Mouse (Mus musculus) hindbrain, embryonic 10.5 days (tissue): Measurements from ENCODE around the gene Tbc1d5. TPM values are rescaled to one million over a fixed set of nuclear protein-coding genes. Genes with fewer than 3 reads are reported as not detected.
A peak's percentile ranks its signal among the peaks of the same experiment; 100 is the strongest.

Experiments
- DNase-seq: peaks from one replicate; pipeline ENCODE4 v3.0.0-alpha.2; 2017; ENCODE audit warnings: low spot score
- H3K27ac ChIP-seq: fragments of 300-500 bp; sonication (generic); 2 replicates; pipeline ENCODE4 v1.5.1; 2016; ENCODE audit warnings: mild to moderate bottlenecking, moderate library complexity
- H3K27me3 ChIP-seq: fragments of 300-500 bp; sonication (generic); 2 replicates; pipeline ENCODE4 v1.6.1; 2016; ENCODE audit warnings: mild to moderate bottlenecking; ENCODE audit not compliant: poor library complexity, insufficient read depth, severe bottlenecking
- H3K36me3 ChIP-seq: fragments of 300-500 bp; sonication (generic); 2 replicates; pipeline ENCODE4 v1.6.1; 2016; ENCODE audit warnings: mild to moderate bottlenecking, moderate library complexity
- H3K4me1 ChIP-seq: fragments of 300-500 bp; sonication (generic); replicated peaks from 2 replicates; pipeline ENCODE4 v1.6.1; 2016; ENCODE audit warnings: mild to moderate bottlenecking
- H3K4me3 ChIP-seq: fragments of 300-500 bp; sonication (generic); 2 replicates; pipeline ENCODE4 v1.5.1; 2016; ENCODE audit warnings: mild to moderate bottlenecking, moderate library complexity
- H3K9me3 ChIP-seq: fragments of 300-500 bp; sonication (generic); 2 replicates; pipeline ENCODE4 v1.6.1; 2016; ENCODE audit warnings: mild to moderate bottlenecking, moderate library complexity
- WGBS: fragments of 180-500 bp; shearing (Covaris S2); methylation state at CpG from one replicate; pipeline ENCODE4 v1.1.7; 2016; 5-methylcytosine and 5-hydroxymethylcytosine counted together
- polyA plus RNA-seq: library from polyadenylated mRNA; unstranded; fragments of >200 nt; fragmentation: Nextera tagmentation; extraction: Ambion mirVana; gene quantifications from 2 replicates; pipeline ENCODE4 v1.2.1, GENCODE M21; 2016

The Tbc1d5 gene
- polyA plus RNA-seq, 1 experiment from 2014 or later: 9.3 TPM

DNA sequence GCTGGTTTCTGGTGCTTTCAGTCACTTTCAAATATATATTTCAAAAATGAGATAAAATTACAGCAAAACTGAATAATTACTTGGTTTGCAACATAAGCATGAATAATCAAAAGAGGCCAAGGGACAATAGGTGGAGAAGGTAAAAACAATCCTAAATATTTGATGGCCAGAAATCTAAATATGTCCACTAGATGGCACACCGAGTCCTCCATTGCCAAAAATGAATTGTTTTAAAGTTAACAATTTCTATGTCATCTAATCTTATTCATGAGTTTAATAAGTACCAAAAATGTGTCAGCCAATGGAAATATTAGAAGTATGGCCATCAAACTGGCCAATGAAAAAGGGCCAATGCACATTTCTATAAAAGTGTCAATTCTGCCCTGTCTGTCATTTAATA lies 365.1 kb downstream of the Tbc1d5 start:
- no peaks in the 10 kb centered on the region for H3K36me3 ChIP-seq
- no peak overlapping the region for H3K27ac ChIP-seq
- H3K27me3 ChIP-seq: no peaks in the 10 kb centered on the region
- no peaks in the 10 kb centered on the region for H3K4me1 ChIP-seq
- 69% methylated on average over 1 of the region's 1 CpGs for WGBS
- DNase-seq: no peak
- no peak overlapping the region for H3K4me3 ChIP-seq
- H3K9me3 ChIP-seq: no peaks in the 10 kb centered on the region

DNA sequence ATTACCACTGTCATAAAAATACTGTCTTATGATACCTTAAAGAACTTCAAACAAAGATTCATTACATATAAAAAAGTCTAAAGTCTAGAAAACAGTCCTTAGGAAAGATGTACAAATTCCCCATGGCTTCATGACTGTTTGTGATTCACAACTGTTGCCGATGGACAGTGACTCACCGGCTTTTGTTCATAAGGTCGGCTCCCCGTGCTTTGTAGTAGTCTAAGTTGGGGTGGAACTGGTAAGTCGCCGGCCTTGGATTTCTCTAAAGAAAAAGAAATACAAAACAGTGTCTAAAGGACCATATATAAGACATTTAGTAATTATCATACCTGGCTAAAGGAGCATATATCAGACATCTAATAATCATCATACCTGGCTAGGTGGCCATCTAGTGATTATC lies 365.6 kb downstream of the Tbc1d5 start:
- Histone ChIP-seq H3K4me3 (no peak overlapping the region), H3K27me3 (no peaks in the 10 kb centered on the region), H3K36me3 (no peaks in the 10 kb centered on the region), H3K4me1 (no peaks in the 10 kb centered on the region), H3K9me3 (no peaks in the 10 kb centered on the region), H3K27ac (no peak overlapping the region)
- WGBS: 90% methylated on average over 6 of the region's 6 CpGs
- DNase-seq: no peak

DNA sequence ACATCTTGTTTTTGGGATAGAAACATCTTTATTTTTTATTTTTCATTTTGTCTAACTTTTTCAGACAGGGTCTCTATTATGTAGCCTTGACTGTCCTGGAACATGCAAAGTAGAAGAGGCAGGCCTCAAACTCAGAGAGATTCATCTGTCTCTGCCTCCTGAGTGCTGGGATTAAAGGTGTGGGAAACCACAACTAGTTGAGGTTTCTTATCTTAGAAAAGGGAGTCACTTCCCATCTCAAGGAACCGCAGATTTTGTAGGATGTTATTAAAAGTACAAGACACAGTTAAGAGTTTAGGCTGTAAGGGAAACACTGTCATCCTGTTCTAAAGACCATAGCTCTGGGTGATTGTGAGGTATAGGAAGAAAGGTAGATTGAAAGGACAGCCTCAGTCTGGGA lies 373.5 kb downstream of the Tbc1d5 start:
- WGBS: 90% methylated on average over 1 of the region's 1 CpGs
- H3K27me3 ChIP-seq: no peaks in the 10 kb centered on the region
- H3K9me3 ChIP-seq: no peaks in the 10 kb centered on the region
- H3K27ac ChIP-seq: no peak overlapping the region
- no peaks in the 10 kb centered on the region for H3K4me1 ChIP-seq
- no peak for DNase-seq
- H3K4me3 ChIP-seq: no peak overlapping the region
- no peaks in the 10 kb centered on the region for H3K36me3 ChIP-seq

DNA sequence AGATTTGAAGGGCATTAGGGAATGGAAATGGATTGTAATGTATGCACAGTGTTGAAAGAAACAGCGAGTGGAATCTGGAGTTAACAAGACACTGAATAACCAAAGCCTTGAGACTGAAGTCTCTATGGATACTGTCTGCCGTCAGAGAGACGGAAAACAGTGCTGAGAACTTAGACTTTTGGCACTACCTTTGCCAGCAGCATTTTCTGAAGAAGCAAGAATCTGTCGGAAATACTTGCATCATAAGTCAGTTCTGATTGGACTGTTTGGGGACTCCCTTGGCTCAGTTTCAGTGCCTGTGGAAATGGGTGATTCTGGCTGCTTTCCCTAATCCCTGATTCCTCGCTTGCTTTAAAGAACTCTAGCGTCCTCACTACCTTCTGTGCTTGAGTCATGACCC lies 375.9 kb downstream of the Tbc1d5 start:
- no peaks in the 10 kb centered on the region for H3K27me3 ChIP-seq

DNA sequence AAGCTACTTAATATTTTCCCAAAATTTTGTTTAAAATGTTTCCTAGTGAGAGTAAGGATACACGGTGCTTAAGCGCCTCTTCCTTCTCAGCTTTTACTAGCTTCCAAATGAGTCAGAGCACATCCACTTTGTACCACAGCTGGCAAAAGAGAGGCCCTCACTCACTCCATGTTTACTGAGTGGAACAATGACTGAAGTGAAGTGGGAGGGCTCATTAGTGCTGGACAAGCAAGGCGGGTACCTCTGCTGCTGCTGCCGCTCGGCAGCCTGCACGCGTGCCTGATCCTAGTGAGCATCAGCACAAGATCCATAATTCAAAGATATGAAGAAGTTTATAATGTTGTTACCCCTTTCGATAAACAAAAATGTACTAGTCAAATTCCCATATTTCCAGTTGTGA lies 376.8 kb downstream of the Tbc1d5 start:
- Histone ChIP-seq H3K36me3 (no peaks in the 10 kb centered on the region), H3K9me3 (no peaks in the 10 kb centered on the region), H3K27me3 (no peaks in the 10 kb centered on the region), H3K27ac (no peak overlapping the region), H3K4me3 (no peak overlapping the region), H3K4me1 (no peaks in the 10 kb centered on the region)
- DNase-seq: no peak
- WGBS: 84% methylated on average over 8 of the region's 8 CpGs

More for the DNA sequence above, 375.9 kb downstream of the Tbc1d5 start:
- no peak for DNase-seq
- Histone ChIP-seq H3K4me1 (no peaks in the 10 kb centered on the region), H3K36me3 (no peaks in the 10 kb centered on the region), H3K4me3 (no peak overlapping the region), H3K27ac (no peak overlapping the region), H3K9me3 (no peaks in the 10 kb centered on the region)
- 83% methylated on average over 6 of the region's 6 CpGs for WGBS

DNA sequence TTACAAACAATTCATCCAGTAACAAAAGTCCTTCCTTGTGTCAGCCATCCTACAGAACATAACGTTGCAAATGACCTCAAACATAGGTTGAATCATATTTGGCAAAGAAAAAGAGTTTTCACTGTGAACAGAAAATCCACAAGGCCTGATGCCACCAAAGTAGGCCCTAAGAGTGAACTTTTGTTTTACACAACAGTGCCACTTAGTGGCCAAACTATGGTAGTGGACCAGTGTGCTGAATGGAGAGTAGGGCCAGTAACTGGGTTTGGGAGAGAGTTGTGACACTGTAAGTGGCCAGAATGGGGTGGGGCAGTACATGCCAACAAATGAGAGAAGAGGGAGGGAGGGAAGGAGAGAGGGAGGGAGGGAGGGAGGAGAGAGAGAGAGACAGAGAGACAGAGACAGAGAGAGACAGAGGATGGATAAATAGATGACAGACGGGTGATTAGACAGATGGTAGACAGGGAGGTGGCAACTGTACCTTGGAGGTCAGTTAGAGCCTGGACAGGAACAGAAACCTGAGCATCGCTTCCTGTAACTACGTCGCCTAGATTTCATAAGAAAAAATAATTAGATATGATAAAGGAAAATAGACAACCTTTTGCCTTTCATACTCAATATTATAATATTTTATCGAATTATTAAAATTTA lies 383.6 kb downstream of the Tbc1d5 start:
- H3K27me3 ChIP-seq: no peaks in the 10 kb centered on the region
- H3K4me3 ChIP-seq: no peak overlapping the region
- peak; percentile 58 for DNase-seq
- H3K4me1 ChIP-seq: no peaks in the 10 kb centered on the region
- no peaks in the 10 kb centered on the region for H3K36me3 ChIP-seq
- no peak overlapping the region for H3K27ac ChIP-seq
- WGBS: 71% methylated on average over 6 of the region's 6 CpGs
- H3K9me3 ChIP-seq: no peaks in the 10 kb centered on the region

DNA sequence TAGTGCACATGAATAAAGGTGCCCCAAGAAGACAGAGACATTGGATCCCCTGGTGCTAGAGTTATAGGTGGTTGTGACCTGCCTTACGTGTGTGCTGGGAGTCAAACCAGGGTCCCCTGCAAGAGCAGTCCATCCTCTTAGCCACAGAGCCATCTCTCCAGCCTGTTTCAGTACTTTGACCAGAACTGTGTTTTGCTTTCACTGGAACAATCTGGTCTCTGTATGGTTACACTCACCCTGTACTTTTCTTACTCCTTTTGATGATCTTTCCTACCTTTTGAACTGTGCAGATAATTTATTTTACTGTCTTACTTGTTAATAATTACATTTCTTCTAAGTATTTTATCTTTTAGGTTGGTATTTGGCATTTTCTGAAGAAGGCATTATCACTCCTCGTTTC lies 387.5 kb downstream of the Tbc1d5 start:
- Histone ChIP-seq H3K27ac (no peak overlapping the region), H3K4me3 (no peak overlapping the region), H3K4me1 (no peaks in the 10 kb centered on the region), H3K36me3 (no peaks in the 10 kb centered on the region), H3K9me3 (no peaks in the 10 kb centered on the region), H3K27me3 (no peaks in the 10 kb centered on the region)
- no peak for DNase-seq
- 86% methylated on average over 2 of the region's 2 CpGs for WGBS

DNA sequence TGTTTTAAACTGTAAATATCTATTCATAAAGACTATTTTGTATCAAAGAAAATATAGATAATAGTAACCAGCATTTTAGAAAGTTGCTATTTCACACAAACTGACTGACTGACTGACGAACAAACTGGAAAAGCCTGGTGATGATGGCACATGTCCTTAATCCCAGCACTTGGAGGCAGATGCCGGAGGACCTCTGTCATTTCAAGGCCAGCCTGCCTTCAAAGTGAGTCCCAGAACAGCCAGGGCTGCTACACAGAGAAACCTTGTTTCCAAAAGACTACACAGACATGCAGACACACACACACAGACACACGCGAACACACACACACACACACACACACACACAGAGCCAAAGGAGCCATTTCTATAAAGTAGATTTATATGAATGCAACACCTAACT lies 390.3 kb downstream of the Tbc1d5 start:
- DNase-seq: no peak
- Histone ChIP-seq H3K9me3 (no peaks in the 10 kb centered on the region), H3K36me3 (no peaks in the 10 kb centered on the region), H3K4me3 (no peak overlapping the region), H3K27me3 (no peaks in the 10 kb centered on the region), H3K4me1 (no peaks in the 10 kb centered on the region), H3K27ac (no peak overlapping the region)
- 95% methylated on average over 4 of the region's 4 CpGs for WGBS

DNA sequence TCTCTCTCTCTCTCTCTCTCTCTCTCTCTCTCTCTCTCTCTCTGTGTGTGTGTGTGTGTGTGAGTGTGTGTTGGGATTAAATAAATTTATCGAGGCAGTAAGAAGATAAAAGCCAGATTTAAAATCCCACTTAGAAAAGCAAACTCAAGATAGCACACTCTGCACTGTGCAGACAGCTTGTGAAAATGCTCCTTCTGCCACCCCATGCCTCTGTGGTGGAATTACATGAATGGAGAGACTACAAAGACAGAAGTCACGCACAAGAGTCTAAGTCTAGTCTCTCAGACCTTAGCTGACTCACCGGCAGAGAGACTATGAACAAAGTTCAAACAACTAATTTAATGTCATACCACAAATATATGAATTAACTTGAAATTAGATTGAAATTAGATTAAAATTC lies 403.9 kb downstream of the Tbc1d5 start:
- no peak for DNase-seq

DNA sequence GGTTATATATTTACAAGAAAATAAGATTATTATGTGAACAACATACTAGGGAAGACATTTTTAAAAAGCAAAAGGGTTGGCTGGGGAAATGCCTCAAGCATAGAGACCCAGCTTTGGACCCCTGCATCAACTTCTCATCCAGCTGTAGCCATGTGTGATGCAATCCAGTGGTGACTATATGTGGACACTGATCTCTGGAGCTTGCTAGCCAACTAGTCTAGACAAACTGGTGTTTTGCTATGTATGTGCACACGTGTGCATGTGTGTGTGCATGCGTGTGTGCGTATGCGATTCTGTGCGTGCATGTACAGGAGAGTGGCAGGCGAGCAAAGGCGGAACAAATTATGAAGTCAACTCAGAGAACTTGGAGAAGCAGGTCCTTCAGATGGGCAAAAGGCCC lies 414.8 kb downstream of the Tbc1d5 start:
- H3K9me3 ChIP-seq: no peaks in the 10 kb centered on the region
- WGBS: 94% methylated on average over 7 of the region's 7 CpGs
- no peak overlapping the region for H3K4me3 ChIP-seq
- no peaks in the 10 kb centered on the region for H3K36me3 ChIP-seq
- H3K4me1 ChIP-seq: peaks cover 7% of the 10 kb centered on the region; the same call in 1 of the 2 replicates
- H3K27me3 ChIP-seq: no peaks in the 10 kb centered on the region
- H3K27ac ChIP-seq: no peak overlapping the region
- DNase-seq: no peak

More for the DNA sequence above, 403.9 kb downstream of the Tbc1d5 start:
- Histone ChIP-seq H3K27ac (no peak overlapping the region), H3K36me3 (no peaks in the 10 kb centered on the region), H3K4me3 (no peak overlapping the region), H3K9me3 (no peaks in the 10 kb centered on the region), H3K27me3 (no peaks in the 10 kb centered on the region), H3K4me1 (no peaks in the 10 kb centered on the region)
- WGBS: 93% methylated on average over 3 of the region's 3 CpGs

DNA sequence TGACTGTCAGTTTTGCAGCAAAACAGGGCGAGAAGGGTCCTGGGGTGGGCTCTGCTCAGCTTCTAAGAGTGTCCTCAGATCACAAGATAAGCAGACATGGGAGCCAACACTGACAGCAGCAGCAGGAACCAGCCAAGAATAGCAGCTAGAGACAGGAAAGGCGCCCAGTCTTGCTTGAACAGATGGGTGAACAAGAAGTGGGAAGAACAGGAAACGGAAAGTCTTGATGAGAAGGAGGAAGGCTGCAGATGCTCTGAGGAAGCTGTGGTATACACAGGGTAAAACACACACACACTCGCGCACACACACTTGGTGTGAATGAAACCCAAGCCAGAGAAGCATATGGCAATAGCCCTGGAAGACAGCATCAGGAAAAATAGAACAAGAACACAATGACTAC lies 415.7 kb downstream of the Tbc1d5 start:
- no peaks in the 10 kb centered on the region for H3K36me3 ChIP-seq
- no peak overlapping the region for H3K27ac ChIP-seq
- H3K4me1 ChIP-seq: peaks cover 7% of the 10 kb centered on the region; the same call in 1 of the 2 replicates
- H3K27me3 ChIP-seq: no peaks in the 10 kb centered on the region
- H3K4me3 ChIP-seq: no peak overlapping the region
- WGBS: 83% methylated on average over 5 of the region's 5 CpGs
- no peak for DNase-seq
- no peaks in the 10 kb centered on the region for H3K9me3 ChIP-seq

DNA sequence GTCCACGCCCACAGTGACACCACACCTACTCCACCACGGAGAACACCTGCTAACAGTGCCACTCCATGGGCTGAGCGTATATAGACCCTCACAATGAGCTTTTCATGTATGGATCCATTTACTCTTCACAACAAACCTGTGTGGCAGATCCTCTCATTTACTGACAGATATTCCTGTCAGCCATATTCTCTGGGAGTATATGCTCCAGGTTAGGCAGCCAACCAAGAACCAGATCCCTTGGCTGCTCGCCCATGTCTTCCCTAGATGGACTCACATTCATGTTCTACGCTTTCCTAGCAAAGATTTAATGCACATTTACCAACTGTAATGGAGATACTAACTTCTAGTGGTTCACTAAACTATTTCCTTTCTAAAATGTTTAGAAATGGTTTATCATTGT lies 416.9 kb downstream of the Tbc1d5 start:
- Histone ChIP-seq H3K36me3 (no peaks in the 10 kb centered on the region), H3K27ac (no peak overlapping the region), H3K27me3 (no peaks in the 10 kb centered on the region), H3K4me1 (peaks cover 7% of the 10 kb centered on the region; the same call in 1 of the 2 replicates), H3K4me3 (no peak overlapping the region), H3K9me3 (no peaks in the 10 kb centered on the region)
- DNase-seq: no peak
- 91% methylated on average over 5 of the region's 5 CpGs for WGBS

DNA sequence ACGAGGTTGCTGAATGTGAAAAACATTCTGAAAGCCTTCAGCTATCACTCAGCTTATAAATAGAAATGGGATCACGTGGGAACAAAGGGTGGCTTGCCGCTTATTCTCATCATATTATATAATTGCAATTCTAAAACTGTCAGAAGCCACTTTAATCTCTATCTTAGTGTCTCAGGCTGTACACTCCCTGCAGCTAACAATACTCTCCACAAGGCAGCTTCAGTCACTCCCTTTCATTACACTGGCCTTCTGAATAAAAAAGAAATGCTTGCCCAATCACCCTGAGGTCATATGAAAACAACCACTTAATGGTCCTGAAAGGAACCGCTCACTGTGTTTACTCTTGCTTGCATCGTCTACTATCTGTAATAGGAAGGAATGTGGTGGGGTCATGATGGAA lies 418.1 kb downstream of the Tbc1d5 start:
- WGBS: 46% methylated on average over 5 of the region's 5 CpGs
- Histone ChIP-seq H3K36me3 (no peaks in the 10 kb centered on the region), H3K9me3 (no peaks in the 10 kb centered on the region), H3K27me3 (no peaks in the 10 kb centered on the region), H3K27ac (no peak overlapping the region), H3K4me3 (no peak overlapping the region), H3K4me1 (peaks cover 7% of the 10 kb centered on the region; the same call in 1 of the 2 replicates)
- no peak for DNase-seq
